Mouse (Mus musculus): Measurements from ENCODE around the gene Atad3a. TPM values are rescaled to one million over a fixed set of nuclear protein-coding genes. Genes with fewer than 3 reads are reported as not detected.

The Atad3a gene
- total and polyA plus RNA-seq, 2 experiments from 2014 or later, result 68.6 to 79.2 TPM

GRCm38 (mm10) chr4:155739741-155740636 is 20.9 kb downstream of the Atad3a start:
- no peak for ATAC-seq
- H3K4me3 ChIP-seq (ENCODE audit: low read depth, low read length), result no peak overlapping the region
- H3K9ac ChIP-seq, result no peak overlapping the region
- no peak for TF ChIP-seq CTCF (IDR thresholded peaks at IDR 0.05; ENCODE audit: low read depth)
- WGBS, result 68% methylated on average over 37 of the region's 37 CpGs
- no peak overlapping the region for H3K27ac ChIP-seq (ENCODE audit: low read depth, low read length)
- H3K9me3 ChIP-seq (ENCODE audit: low read length), result no peaks in the 10 kb centered on the region
- peaks cover 14% of the 10 kb centered on the region; the same call in 1 of the 2 replicates for H3K4me1 ChIP-seq (ENCODE audit: insufficient read depth)
- no peaks in the 10 kb centered on the region for H3K27me3 ChIP-seq (ENCODE audit: insufficient read depth, low read length)
- peaks cover 74% of the 10 kb centered on the region for H3K36me3 ChIP-seq (ENCODE audit: insufficient read depth)
- no peak for DNase-seq
- no peak overlapping the region for H3K4me2 ChIP-seq (ENCODE audit: low read depth)

- Histone ChIP-seq H3K36me3 (ENCODE audit: insufficient read depth) (peaks cover 66% of the 10 kb centered on the region), H3K9ac (no peak overlapping the region)
- no peak for TF ChIP-seq CTCF (IDR thresholded peaks at IDR 0.05; ENCODE audit: low read depth)
Measured at GRCm38 (mm10) chr4:155739152-155739551, 21.7 kb downstream of the Atad3a start.

GRCm38 (mm10) chr4:155738262-155738661 is 22.6 kb downstream of the Atad3a start:
- H3K9me3 ChIP-seq (ENCODE audit: low read length), result no peaks in the 10 kb centered on the region
- no peak for TF ChIP-seq CTCF (IDR thresholded peaks at IDR 0.05; ENCODE audit: low read depth)
- DNase-seq (no peak), ATAC-seq (no peak)
- H3K27ac ChIP-seq (ENCODE audit: low read depth, low read length), result no peak overlapping the region
- H3K4me2 ChIP-seq (ENCODE audit: low read depth), result no peak overlapping the region
- no peaks in the 10 kb centered on the region for H3K27me3 ChIP-seq (ENCODE audit: insufficient read depth, low read length)
- no peak overlapping the region for H3K9ac ChIP-seq
- H3K36me3 ChIP-seq (ENCODE audit: insufficient read depth), result peaks cover 59% of the 10 kb centered on the region
- H3K4me1 ChIP-seq (ENCODE audit: insufficient read depth), result peaks cover 17% of the 10 kb centered on the region; the same call in 1 of the 2 replicates
- WGBS, result 72% methylated on average over 8 of the region's 8 CpGs
- H3K4me3 ChIP-seq (ENCODE audit: low read depth, low read length), result no peak overlapping the region

More at GRCm38 (mm10) chr4:155739152-155739551, 21.7 kb downstream of the Atad3a start:
- no peak for DNase-seq
- Histone ChIP-seq H3K4me3 (ENCODE audit: low read depth, low read length) (no peak overlapping the region), H3K9me3 (ENCODE audit: low read length) (no peaks in the 10 kb centered on the region), H3K27ac (ENCODE audit: low read depth, low read length) (no peak overlapping the region), H3K27me3 (ENCODE audit: insufficient read depth, low read length) (no peaks in the 10 kb centered on the region), H3K4me2 (ENCODE audit: low read depth) (no peak overlapping the region), H3K4me1 (ENCODE audit: insufficient read depth) (peaks cover 14% of the 10 kb centered on the region; the same call in 1 of the 2 replicates)
- ATAC-seq, result no peak
- WGBS, result 86% methylated on average over 6 of the region's 6 CpGs

GRCm38 (mm10) chr4:155736421-155736820 is 24.5 kb downstream of the Atad3a start:
- Histone ChIP-seq H3K36me3 (ENCODE audit: insufficient read depth) (peaks cover 47% of the 10 kb centered on the region), H3K4me2 (ENCODE audit: low read depth) (peak overlapping the region; percentile 67), H3K4me3 (ENCODE audit: low read depth, low read length) (no peak overlapping the region), H3K27ac (ENCODE audit: low read depth, low read length) (no peak overlapping the region), H3K9me3 (ENCODE audit: low read length) (no peaks in the 10 kb centered on the region), H3K27me3 (ENCODE audit: insufficient read depth, low read length) (no peaks in the 10 kb centered on the region), H3K9ac (peak overlapping the region; percentile 98; the same call in 1 of the 2 replicates), H3K4me1 (ENCODE audit: insufficient read depth) (peaks cover 17% of the 10 kb centered on the region; the same call in 1 of the 2 replicates)
- ATAC-seq (no peak), DNase-seq (no peak)
- no peak for TF ChIP-seq CTCF (IDR thresholded peaks at IDR 0.05; ENCODE audit: low read depth)
- 89% methylated on average over 5 of the region's 5 CpGs for WGBS

- no peak for TF ChIP-seq CTCF (IDR thresholded peaks at IDR 0.05; ENCODE audit: low read depth)
- peak overlapping the region; percentile 67 for H3K4me2 ChIP-seq (ENCODE audit: low read depth)
- DNase-seq, result peak; percentile 5
- 62% methylated on average over 5 of the region's 5 CpGs for WGBS
- no peaks in the 10 kb centered on the region for H3K9me3 ChIP-seq (ENCODE audit: low read length)
- no peaks in the 10 kb centered on the region for H3K27me3 ChIP-seq (ENCODE audit: insufficient read depth, low read length)
- H3K4me3 ChIP-seq (ENCODE audit: low read depth, low read length), result peak overlapping the region; percentile 96
- peak overlapping the region; percentile 95; the same call in 1 of the 2 replicates for H3K27ac ChIP-seq (ENCODE audit: low read depth, low read length)
- H3K4me1 ChIP-seq (ENCODE audit: insufficient read depth), result peaks cover 17% of the 10 kb centered on the region; the same call in 1 of the 2 replicates
- peaks cover 40% of the 10 kb centered on the region for H3K36me3 ChIP-seq (ENCODE audit: insufficient read depth)
- H3K9ac ChIP-seq, result peak overlapping the region; percentile 98
- no peak for ATAC-seq
Measured at GRCm38 (mm10) chr4:155735788-155736187, 25.1 kb downstream of the Atad3a start.

GRCm38 (mm10) chr4:155734951-155735702 is 25.8 kb downstream of the Atad3a start:
- ATAC-seq, result peak; percentile 65
- 2% methylated on average over 76 of the region's 79 CpGs for WGBS
- no peaks in the 10 kb centered on the region for H3K9me3 ChIP-seq (ENCODE audit: low read length)
- peaks cover 17% of the 10 kb centered on the region; the same call in 1 of the 2 replicates for H3K4me1 ChIP-seq (ENCODE audit: insufficient read depth)
- H3K4me3 ChIP-seq (ENCODE audit: low read depth, low read length), result peak overlapping the region; percentile 96
- peak overlapping the region; percentile 98 for H3K9ac ChIP-seq
- TF ChIP-seq CTCF (IDR thresholded peaks at IDR 0.05; ENCODE audit: low read depth), result no peak
- peak overlapping the region; percentile 67 for H3K4me2 ChIP-seq (ENCODE audit: low read depth)
- peaks cover 34% of the 10 kb centered on the region for H3K36me3 ChIP-seq (ENCODE audit: insufficient read depth)
- peak; percentile 57 for DNase-seq
- H3K27ac ChIP-seq (ENCODE audit: low read depth, low read length), result peak overlapping the region; percentile 95
- H3K27me3 ChIP-seq (ENCODE audit: insufficient read depth, low read length), result no peaks in the 10 kb centered on the region

Measured in forebrain, postnatal 0 days (tissue).